Mouse (Mus musculus): ENCODE data around the gene Abca7.

The Abca7 gene

DNA sequence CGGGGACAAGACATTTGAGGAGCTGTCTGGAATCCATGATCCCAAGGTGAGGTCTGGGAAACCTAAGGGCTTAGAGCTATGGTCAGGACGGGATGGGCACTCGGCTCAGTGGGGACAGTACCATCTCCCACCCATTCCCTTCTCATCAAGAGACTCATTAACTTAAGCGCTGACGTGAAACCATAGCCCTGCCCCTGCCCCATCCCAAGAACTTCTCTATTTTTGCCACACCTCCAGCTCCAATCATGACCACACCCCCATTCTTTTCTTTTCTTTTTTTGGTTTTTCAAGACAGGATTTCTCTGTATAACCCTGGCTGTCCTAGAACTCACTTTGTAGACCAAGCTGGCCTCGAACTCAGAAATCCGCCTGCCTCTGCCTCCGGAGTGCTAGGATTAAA is 21.6 kb upstream of the Abca7 start:
- no peak for DNase-seq

DNA sequence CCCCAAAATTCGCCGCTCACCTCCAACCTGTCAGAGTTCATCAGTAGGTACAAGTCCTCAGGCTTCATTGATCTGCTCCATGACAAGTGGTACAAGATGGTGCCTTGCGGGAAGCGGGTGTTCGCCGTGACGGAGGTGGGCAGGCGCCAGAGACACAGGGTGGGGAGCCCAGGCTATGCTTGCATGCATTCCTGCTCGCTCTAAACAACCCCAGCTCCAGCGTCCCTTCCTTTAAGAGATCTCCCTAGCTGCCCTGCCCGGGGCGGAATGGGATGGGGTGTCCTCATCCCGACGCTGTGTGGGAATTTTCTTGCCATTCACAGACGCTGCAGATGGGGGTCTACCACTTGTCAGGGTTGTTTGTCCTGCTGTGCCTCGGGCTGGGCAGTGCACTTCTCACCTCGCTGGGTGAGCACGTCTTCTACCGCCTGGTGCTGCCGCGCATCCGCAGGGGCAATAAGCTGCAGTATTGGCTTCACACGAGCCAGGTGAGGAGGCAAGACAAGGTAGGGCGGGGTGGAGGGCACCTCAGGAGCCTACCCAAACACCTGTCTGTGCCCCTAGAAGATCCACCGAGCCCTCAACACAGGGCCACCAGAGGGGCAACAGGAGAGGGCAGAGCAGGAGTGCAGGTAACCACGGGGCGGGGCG is 20.1 kb upstream of the Abca7 start:
- no peak for DNase-seq

DNA sequence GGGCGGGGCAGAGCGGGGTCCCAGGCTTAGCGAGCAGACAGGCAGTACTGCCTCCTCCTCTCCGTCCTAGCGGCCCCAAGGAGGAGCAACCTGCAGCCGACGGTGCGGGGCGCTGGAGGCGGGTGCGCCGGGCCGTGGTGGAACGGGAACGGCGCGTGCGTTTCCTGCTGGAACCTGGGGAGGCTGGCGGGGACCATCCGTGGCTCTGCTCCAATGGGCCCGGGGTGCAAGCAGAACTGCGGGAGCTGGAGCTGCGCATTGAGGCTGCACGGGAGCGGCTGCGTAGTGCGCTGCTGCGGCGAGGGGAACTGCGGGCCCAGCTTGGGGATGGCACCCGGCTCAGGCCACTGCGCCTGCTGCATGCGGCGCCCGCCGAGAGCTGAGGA is 19.6 kb upstream of the Abca7 start:
- DNase-seq, result no peak

- no peak for DNase-seq
Observed at GRCm38 (mm10) chr10:79977324-79977723, 19.0 kb upstream of the Abca7 start.

GRCm38 (mm10) chr10:79978061-79978460 is 18.2 kb upstream of the Abca7 start:
- DNase-seq, result no peak

DNA sequence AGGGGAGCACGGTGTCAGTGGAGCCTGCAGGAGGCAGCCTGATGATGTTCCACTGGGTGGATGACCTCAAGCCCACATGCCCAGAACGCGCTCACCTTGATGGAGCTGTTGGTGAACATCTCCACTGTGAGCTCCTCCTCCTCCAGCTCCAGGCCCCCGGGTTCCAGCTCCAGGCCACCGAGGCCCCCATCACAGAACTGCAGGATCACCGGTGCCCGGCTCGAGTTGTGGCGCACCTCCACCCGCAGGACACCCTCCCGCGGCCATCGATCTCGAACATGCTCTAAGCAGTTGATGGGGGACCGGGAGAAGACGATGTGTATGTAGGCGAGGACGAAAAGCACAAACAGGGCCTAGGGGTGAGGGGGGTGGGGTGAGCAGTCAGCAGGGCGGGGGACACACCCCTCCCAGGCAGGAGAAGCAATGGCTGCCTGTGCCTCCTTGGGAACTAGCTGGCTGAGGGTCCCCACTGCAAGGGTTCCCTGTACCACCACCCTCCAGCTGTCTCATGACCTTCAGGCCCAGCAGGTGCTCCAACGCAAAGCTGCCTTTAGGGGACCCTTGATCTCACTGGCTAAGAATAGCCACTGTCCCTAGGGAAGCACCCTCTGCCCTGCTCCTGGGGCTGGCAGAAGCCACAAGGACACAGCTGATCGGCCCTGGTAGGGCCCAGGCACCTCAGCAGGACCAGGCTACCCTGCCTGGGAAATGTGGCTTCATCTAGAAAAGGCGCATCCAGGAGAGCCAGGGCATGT is 16.7 kb upstream of the Abca7 start:
- no peak for DNase-seq

- DNase-seq, result no peak
Observed at GRCm38 (mm10) chr10:79983205-79983604, 13.1 kb upstream of the Abca7 start.

GRCm38 (mm10) chr10:79983670-79984069 is 12.6 kb upstream of the Abca7 start:
- DNase-seq, result peak; percentile 80

DNA sequence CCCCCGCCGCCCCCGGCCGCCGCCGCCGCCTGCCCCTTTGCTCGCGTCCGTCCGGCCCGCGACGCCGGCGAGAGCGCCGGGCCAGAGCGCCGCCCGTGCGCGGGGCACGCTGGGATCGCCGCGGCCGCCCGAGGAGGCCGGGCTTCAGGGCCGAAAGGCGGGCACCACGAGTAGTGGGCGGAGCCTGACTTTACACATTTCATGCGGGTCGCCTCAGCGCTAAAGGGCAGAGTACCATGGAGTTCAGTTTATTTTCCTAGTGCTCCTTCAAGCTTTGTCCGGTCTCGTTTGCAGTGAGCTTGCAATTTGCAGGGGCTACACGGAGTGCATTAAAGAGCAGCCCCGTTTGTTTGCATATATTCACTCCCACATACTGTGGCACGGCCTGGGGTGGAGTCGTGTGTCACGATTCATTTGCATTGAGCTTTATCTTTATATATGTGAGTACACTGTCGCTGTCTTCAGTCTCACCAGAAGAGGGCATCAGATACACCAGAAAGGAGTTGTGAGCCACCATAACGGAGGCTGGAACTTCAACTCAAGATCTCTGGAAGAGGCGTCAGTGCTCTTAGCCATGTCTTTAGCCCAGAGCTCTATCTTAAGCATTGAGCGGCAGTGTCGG is 12.0 kb upstream of the Abca7 start, which contains the start of gene Tmem259:
Gene Tmem259 (minus strand): TSS at position 136 of the 622 bp plus-strand sequence.
- DNase-seq, result peak; percentile 78

DNA sequence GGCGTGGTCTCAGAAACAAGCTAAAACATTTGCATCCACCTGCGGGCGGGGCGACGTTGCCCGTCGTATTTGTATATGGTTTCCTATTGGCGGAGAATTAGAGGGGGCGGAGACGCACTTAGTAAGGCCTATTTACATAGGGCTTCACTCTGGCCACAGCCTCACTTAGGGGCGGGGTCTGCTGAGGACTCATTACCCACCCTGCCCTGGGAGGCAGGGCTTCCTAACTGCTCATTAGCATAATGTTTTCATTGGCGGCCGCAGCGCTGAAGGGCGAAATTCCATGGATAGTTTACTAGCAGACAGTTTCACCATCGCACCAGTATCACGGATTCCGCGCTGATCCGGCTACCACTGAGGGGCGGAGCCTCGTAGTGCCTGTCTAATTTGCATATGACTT is 11.4 kb upstream of the Abca7 start:
- DNase-seq, result peak; percentile 84

GRCm38 (mm10) chr10:79985334-79986231 is 10.7 kb upstream of the Abca7 start:
- peak; percentile 51 for DNase-seq

DNA sequence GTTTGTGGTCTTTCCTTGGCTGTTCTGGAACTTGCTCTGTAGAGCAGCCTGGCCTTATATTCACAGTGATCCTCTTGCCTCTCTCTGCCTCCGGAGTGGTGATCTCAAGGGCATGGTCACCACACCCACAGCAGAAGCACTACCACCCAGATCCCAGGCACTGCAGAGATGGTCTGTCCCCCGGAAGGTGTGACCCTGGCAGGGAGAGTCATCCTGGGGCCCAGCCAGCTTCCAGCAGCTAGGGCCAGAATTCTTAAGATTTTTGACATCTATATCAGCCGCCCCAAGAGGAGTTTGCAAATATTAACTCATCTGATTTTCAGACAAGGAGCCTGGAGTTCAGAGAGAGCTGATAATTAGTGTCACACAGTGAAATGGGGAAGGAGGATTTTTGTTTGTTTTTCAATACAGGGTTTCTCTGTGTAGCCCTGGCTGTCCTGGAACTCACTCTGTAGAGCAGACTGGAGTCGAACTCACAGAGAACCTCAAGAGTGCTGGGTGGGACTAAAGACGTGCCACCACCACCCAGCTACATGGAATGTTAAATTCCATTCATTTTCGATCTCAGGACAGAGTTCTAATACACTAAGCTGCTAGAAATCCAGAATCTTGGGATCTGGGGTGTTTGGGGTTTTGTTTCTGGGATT is 9.9 kb upstream of the Abca7 start:
- DNase-seq, result no peak

DNA sequence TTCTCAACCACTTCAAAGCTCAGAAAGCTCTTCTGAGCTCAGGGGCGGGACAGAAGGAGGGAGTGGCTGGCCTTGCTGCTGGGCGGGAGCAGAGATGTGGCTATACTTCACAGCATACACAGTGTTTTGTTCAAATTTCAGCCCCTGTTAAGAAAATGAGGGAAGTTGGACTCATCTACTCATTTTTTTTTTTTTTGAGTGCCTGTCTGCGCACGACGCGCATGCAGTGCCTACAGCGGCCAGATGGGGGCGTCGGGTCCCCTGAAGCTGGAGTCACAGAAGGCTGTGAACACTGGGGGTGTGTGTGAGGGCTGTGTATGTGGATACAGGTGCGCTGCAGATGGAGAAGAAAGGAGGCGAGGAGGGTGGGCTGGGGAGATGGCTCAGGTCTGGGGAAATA is 9.3 kb upstream of the Abca7 start:
- peak; percentile 94 for DNase-seq

GRCm38 (mm10) chr10:79987771-79988505 is 8.4 kb upstream of the Abca7 start:
- DNase-seq, result no peak

- DNase-seq, result no peak
Observed at GRCm38 (mm10) chr10:79988506-79989271, 7.6 kb upstream of the Abca7 start, which contains the start of gene Cnn2. Gene Cnn2, plus strand, starts transcription at chr10:79988584.

DNA sequence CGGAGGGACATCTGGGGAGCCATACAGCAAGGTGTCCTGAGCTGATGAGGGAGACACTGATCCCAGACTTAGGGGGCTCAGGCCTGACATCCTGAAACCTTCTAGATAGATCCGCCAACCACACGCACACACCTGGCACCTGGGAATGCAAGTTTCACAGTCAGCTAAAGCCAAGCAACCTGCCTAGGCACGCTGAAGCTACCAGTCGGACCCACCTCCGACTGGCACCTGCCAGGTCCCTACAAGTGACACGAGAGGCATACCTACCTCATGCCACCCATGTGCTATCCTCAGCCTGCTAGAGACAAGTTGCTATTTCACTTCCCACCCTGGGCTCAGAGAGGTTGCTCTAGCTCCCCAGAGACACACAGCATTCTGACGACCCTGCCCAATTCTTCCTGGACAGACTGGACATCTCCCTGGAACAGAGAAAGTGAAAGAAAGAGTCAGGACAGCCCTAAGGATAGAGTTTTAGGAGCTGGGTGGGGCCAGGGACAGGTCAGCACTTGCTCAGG is 7.0 kb upstream of the Abca7 start:
- DNase-seq, result no peak

DNA sequence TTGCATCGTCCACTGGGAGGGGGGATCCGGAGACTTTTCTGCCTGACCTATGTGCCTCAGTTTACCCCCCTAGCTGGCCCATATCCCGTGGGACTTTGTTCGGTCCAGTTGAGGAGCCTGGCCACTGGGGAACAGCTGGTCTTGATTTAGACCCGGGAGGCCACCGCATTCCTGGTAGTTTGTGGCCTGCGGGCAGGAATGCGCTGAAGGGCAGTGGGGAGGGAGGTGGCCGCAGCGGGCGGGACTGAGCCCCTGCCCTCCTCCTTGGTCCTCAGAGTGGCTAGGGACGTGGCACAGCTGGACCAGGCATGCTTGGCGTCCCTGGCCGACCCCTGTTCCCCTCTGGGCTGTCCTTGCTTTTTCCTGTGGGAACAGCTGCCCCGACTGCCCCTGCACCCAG is 6.4 kb upstream of the Abca7 start:
- no peak for DNase-seq

- no peak for DNase-seq
Observed at GRCm38 (mm10) chr10:79991099-79991498, 5.2 kb upstream of the Abca7 start.

GRCm38 (mm10) chr10:79991548-79991947 is 4.7 kb upstream of the Abca7 start:
- no peak for DNase-seq

GRCm38 (mm10) chr10:79994397-79995115 is 1.7 kb upstream of the Abca7 start:
- DNase-seq, result no peak
